Mouse (Mus musculus): ENCODE results near the gene Afmid. TPM values are rescaled to one million over a fixed set of nuclear protein-coding genes. Genes with fewer than 3 reads are reported as not detected.
"Not testable (repeated sequence)": the region's sequence is repeated elsewhere in the genome, so short reads cannot be mapped to it uniquely, and the experiment has no call there.

The Afmid gene
- total RNA-seq, 2 experiments from 2014 or later = 5.6 to 7.3 TPM

- DNase-seq (ENCODE audit: low spot score in 2 of 2) = no peak
Observed at GRCm38 (mm10) chr11:117794035-117794551, 31.6 kb upstream of the Afmid start.

- DNase-seq (ENCODE audit: low spot score in 2 of 2) = no peak
Observed at GRCm38 (mm10) chr11:117796954-117797353, 28.8 kb upstream of the Afmid start.

- DNase-seq (ENCODE audit: low spot score in 2 of 2) = no peak
Observed at GRCm38 (mm10) chr11:117797511-117798159, 28.1 kb upstream of the Afmid start, which contains the start of gene 6030468B19Rik. TSS of gene 6030468B19Rik (plus strand) at chr11:117797660.

GRCm38 (mm10) chr11:117798160-117798541, 27.6 kb upstream of the Afmid start:
- DNase-seq (ENCODE audit: low spot score in 2 of 2) = no peak

GRCm38 (mm10) chr11:117799174-117799573, 26.6 kb upstream of the Afmid start:
- DNase-seq (ENCODE audit: low spot score in 2 of 2) = no peak

GRCm38 (mm10) chr11:117800038-117800437, 25.7 kb upstream of the Afmid start:
- DNase-seq (ENCODE audit: low spot score in 2 of 2) = no peak

- DNase-seq (ENCODE audit: low spot score in 2 of 2) = no peak
Observed at GRCm38 (mm10) chr11:117801650-117802049, 24.1 kb upstream of the Afmid start.

- DNase-seq (ENCODE audit: low spot score in 2 of 2) = no peak
Observed at GRCm38 (mm10) chr11:117803166-117803688, 22.5 kb upstream of the Afmid start.

GRCm38 (mm10) chr11:117806781-117807180, 18.9 kb upstream of the Afmid start:
- DNase-seq (ENCODE audit: low spot score in 2 of 2) = no peak

GRCm38 (mm10) chr11:117809407-117810311, 16.1 kb upstream of the Afmid start, which contains the start of the genes Gm20708 and Syngr2:
TSS of gene Gm20708 (plus strand) at chr11:117809668.
TSS of gene Syngr2 (plus strand) at chr11:117809668.
- DNase-seq (ENCODE audit: low spot score in 2 of 2) = peak; percentile 52 to 71

- peak; percentile 69 to 73 for DNase-seq (ENCODE audit: low spot score in 2 of 2)
Observed at GRCm38 (mm10) chr11:117810401-117811046, 15.2 kb upstream of the Afmid start.

GRCm38 (mm10) chr11:117813867-117814266, 11.9 kb upstream of the Afmid start:
- no peak for DNase-seq (ENCODE audit: low spot score in 2 of 2)

GRCm38 (mm10) chr11:117814704-117815366, 10.9 kb upstream of the Afmid start:
- DNase-seq (ENCODE audit: low spot score in 2 of 2) = no peak

GRCm38 (mm10) chr11:117815850-117816249, 9.9 kb upstream of the Afmid start:
- not testable (repeated sequence) for DNase-seq (ENCODE audit: low spot score in 2 of 2)

- DNase-seq (ENCODE audit: low spot score in 2 of 2) = no peak
Observed at GRCm38 (mm10) chr11:117816389-117816996, 9.2 kb upstream of the Afmid start.

- DNase-seq (ENCODE audit: low spot score in 2 of 2) = no peak
Observed at GRCm38 (mm10) chr11:117819095-117819494, 6.6 kb upstream of the Afmid start.

- DNase-seq (ENCODE audit: low spot score in 2 of 2) = no peak
Observed at GRCm38 (mm10) chr11:117820173-117820572, 5.6 kb upstream of the Afmid start.

GRCm38 (mm10) chr11:117821868-117822267, 3.9 kb upstream of the Afmid start:
- no peak for DNase-seq (ENCODE audit: low spot score in 2 of 2)

- no peak for DNase-seq (ENCODE audit: low spot score in 2 of 2)
Observed at GRCm38 (mm10) chr11:117822728-117823241, 2.9 kb upstream of the Afmid start.

- no peak for DNase-seq (ENCODE audit: low spot score in 2 of 2)
Observed at GRCm38 (mm10) chr11:117823411-117823810, 2.3 kb upstream of the Afmid start.

All from layer of hippocampus, postnatal 10 days (tissue).